Mouse (Mus musculus) testis, adult 2 months (tissue): ENCODE data around the gene Chd3. TPM values are rescaled to one million over a fixed set of nuclear protein-coding genes. Genes with fewer than 3 reads are reported as not detected.
"Not testable (repeated sequence)": the region's sequence is repeated elsewhere in the genome, so short reads cannot be mapped to it uniquely, and the experiment has no call there.

Experiments
- H3K27ac ChIP-seq: fragments of 200-500 bp; 2 replicates; pipeline ENCODE4 v1.5.1; 2012; ENCODE audit warnings: low read depth, low read length; ENCODE audit not compliant: control insufficient read depth, insufficient read depth
- H3K27me3 ChIP-seq: fragments of 200-500 bp; 2 replicates; pipeline ENCODE4 v1.6.1; 2012; ENCODE audit warnings: mild to moderate bottlenecking, low read length, moderate library complexity; ENCODE audit not compliant: control insufficient read depth, insufficient read depth
- H3K36me3 ChIP-seq: fragments of 200-500 bp; 2 replicates; pipeline ENCODE4 v1.6.1; 2012; ENCODE audit warnings: mild to moderate bottlenecking, low read length; ENCODE audit not compliant: control insufficient read depth, insufficient read depth
- H3K4me1 ChIP-seq: fragments of 200-500 bp; 2 replicates; pipeline ENCODE4 v1.6.1; 2012; ENCODE audit warnings: low read length; ENCODE audit not compliant: control insufficient read depth, insufficient read depth
- H3K4me3 ChIP-seq: fragments of 200-500 bp; 2 replicates; pipeline ENCODE4 v1.5.1; 2012; ENCODE audit warnings: low read depth, mild to moderate bottlenecking, low read length, moderate library complexity, mixed read lengths; ENCODE audit not compliant: control insufficient read depth
- CTCF ChIP-seq: fragments of 200-500 bp; IDR thresholded peaks from 2 replicates; pipeline ENCODE4 v1.5.1; 2012; ENCODE audit warnings: low read depth, mild to moderate bottlenecking, inconsistent platforms, low read length, moderate library complexity; ENCODE audit not compliant: control insufficient read depth, insufficient read depth, insufficient replicate concordance
- POLR2A ChIP-seq: fragments of 200-500 bp; IDR thresholded peaks from 2 replicates; pipeline ENCODE4 v1.6.1; 2012; ENCODE audit warnings: low read depth, mild to moderate bottlenecking, inconsistent platforms, low read length, moderate library complexity; ENCODE audit not compliant: control insufficient read depth
- polyA plus RNA-seq: library from polyadenylated mRNA; depleted of rRNA; stranded (reverse); fragments of >200 nt; gene quantifications from 2 replicates; pipeline ENCODE4 v1.2.3, GENCODE M21; 2012

Chd3 gene
- polyA plus RNA-seq, 1 experiment: 49.4 TPM

GRCm38 (mm10) chr11:69395235-69395633 lies 26.0 kb upstream of the Chd3 start, which contains the start of the genes Naa38 and Cyb5d1:
Gene Naa38, plus strand, starts transcription at chr11:69395487.
Gene Cyb5d1, minus strand, starts transcription at chr11:69395631.
- H3K4me3 ChIP-seq: peak within 1 kb of the TSS; percentile 91
- peak within 1 kb of the TSS; percentile 96 for H3K27ac ChIP-seq
- H3K4me1 ChIP-seq: peaks cover 26% of the 10 kb centered on the region
- H3K36me3 ChIP-seq, H3K27me3 ChIP-seq: not testable (repeated sequence)
- peak; percentile 29; the same call in 1 of the 2 replicates for TF ChIP-seq POLR2A

GRCm38 (mm10) chr11:69394591-69395167 lies 25.5 kb upstream of the Chd3 start:
- Histone ChIP-seq H3K4me1 (peaks cover 20% of the 10 kb centered on the region), H3K4me3 (peak overlapping the region; percentile 91), H3K27ac (peak overlapping the region; percentile 96)
- not testable (repeated sequence) for H3K36me3 ChIP-seq, H3K27me3 ChIP-seq

- H3K4me1 ChIP-seq: no peaks in the 10 kb centered on the region
- no peak overlapping the region for H3K27ac ChIP-seq
- H3K27me3 ChIP-seq: no peaks in the 10 kb centered on the region
- no peaks in the 10 kb centered on the region for H3K36me3 ChIP-seq
- TF ChIP-seq CTCF (no peak), POLR2A (no peak)
- no peak overlapping the region for H3K4me3 ChIP-seq
Observed at GRCm38 (mm10) chr11:69390400-69391034, 21.3 kb upstream of the Chd3 start.

DNA sequence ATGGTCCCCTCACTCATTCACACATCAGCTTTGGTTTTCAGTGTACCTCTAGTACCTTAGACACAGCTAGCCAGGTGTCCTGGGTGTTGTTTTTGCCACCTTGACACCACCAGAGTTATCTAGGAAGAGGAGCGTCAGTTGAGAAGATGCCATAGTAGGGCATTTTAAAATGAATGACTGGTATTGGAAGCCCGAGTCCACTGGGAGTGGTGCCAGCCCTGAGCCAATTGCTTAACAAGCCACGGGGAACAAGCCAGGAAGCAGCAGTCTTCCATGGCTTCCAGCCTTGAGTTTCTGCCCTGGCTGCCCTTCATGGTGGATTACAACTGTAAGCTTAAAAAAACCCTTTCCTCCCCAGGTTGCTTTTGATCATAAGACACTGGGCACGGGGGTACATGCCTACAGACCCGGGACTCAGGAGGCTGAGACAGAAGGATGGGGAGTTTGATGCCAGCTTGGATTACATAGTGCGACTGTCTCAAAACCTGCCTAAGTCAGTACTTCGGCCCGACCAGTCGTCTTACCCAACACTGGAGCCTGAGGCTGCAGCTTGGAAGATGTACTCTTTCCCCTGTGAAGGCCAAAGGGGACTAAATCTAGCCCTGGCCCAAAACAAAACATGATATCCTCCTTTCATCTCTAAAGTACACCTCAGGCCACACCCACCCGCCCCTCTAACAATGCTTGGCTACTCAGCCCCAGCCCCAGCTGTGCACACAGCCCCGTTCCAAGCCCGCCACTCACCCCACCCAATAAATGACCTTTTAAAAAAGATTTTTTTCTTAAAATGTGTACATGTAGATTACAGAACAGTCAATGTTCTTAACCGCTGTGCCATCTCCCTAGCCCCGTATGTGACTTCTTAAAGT lies 20.6 kb upstream of the Chd3 start:
- Histone ChIP-seq H3K4me1 (no peaks in the 10 kb centered on the region), H3K27ac (no peak overlapping the region), H3K36me3 (no peaks in the 10 kb centered on the region), H3K4me3 (no peak overlapping the region), H3K27me3 (no peaks in the 10 kb centered on the region)
- TF ChIP-seq POLR2A (no peak), CTCF (no peak)

GRCm38 (mm10) chr11:69388680-69389079 lies 19.5 kb upstream of the Chd3 start:
- no peak for TF ChIP-seq CTCF
- Histone ChIP-seq H3K27ac (no peak overlapping the region), H3K27me3 (no peaks in the 10 kb centered on the region), H3K4me1 (no peaks in the 10 kb centered on the region), H3K4me3 (no peak overlapping the region), H3K36me3 (no peaks in the 10 kb centered on the region)

- TF ChIP-seq POLR2A: no peak
- TF ChIP-seq CTCF: no peak
- Histone ChIP-seq H3K4me3 (no peak overlapping the region), H3K27ac (no peak overlapping the region), H3K4me1 (no peaks in the 10 kb centered on the region), H3K27me3 (no peaks in the 10 kb centered on the region), H3K36me3 (no peaks in the 10 kb centered on the region)
Observed at GRCm38 (mm10) chr11:69386758-69387157, 17.6 kb upstream of the Chd3 start.

DNA sequence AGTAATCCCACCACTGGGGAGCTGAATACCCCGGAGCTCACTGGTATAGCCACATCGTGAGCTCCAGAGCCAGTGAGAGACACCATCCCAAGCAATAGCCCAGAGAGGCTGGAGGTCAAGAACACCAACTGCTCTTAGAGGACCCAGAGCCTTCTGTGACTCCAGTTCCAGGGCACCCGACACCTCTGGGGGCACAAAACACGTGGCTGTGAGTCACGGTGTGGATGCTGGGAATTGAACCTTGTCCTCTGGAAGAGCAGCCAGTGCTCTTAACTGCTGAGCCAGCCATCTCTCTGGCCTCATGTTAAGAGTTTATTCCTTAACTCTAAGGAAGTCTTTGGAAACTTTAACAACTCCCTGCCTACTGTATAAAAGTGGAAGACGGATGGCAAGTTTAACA lies 15.8 kb upstream of the Chd3 start:
- Histone ChIP-seq H3K36me3 (no peaks in the 10 kb centered on the region), H3K27me3 (no peaks in the 10 kb centered on the region), H3K4me3 (no peak overlapping the region), H3K4me1 (no peaks in the 10 kb centered on the region), H3K27ac (no peak overlapping the region)
- no peak for TF ChIP-seq POLR2A
